ENCODE assay signal across 7 mouse cellular contexts in genomic region chr1:127206881-127207555, GRCm38 (mm10). TPM values are rescaled to one million over a fixed set of nuclear protein-coding genes. Genes with fewer than 3 reads are reported as not detected.
DNase-seq lines count a peak whose midpoint lies in the region; ATAC-seq lines count a peak whose summit lies in the region.

No protein-coding gene starts in this region.

- peak; percentile 5 for DNase-seq in thymus, postnatal 0 days (ENCODE audit: low spot score)
- no peak for DNase-seq in thymus, postnatal 10 days (ENCODE audit: low spot score in 2 of 2)
- DNase-seq in liver, embryonic 13.5 days, result no peak
- no peak for DNase-seq in right cerebral cortex, postnatal 14 days
- no peak for DNase-seq in right cerebral cortex, postnatal 36 days (ENCODE audit: low spot score in 2 of 2)
- DNase-seq in kidney, adult 18-20 months, result no peak

- 48% methylated on average over 11 of the region's 11 CpGs for WGBS in forebrain, embryonic 15.5 days
- 44% methylated on average over 11 of the region's 11 CpGs for WGBS in liver, embryonic 13.5 days (ENCODE audit: insufficient replicate concordance)

- peak overlapping the region; percentile 97 for H3K27ac ChIP-seq in forebrain, embryonic 15.5 days (replicated peaks)
- no peak overlapping the region for H3K27ac ChIP-seq in liver, embryonic 13.5 days

- no peaks in the 10 kb centered on the region for H3K36me3 ChIP-seq in forebrain, embryonic 15.5 days
- H3K36me3 ChIP-seq in liver, embryonic 13.5 days, result no peaks in the 10 kb centered on the region

- peak overlapping the region; percentile 93 for H3K9ac ChIP-seq in forebrain, embryonic 15.5 days (replicated peaks)
- no peak overlapping the region for H3K9ac ChIP-seq in liver, embryonic 13.5 days

- ATAC-seq in forebrain, embryonic 15.5 days (replicated peaks), result no peak
- no peak for ATAC-seq in liver, embryonic 13.5 days (ENCODE audit: low read depth)

- peaks cover 22% of the 10 kb centered on the region for H3K4me1 ChIP-seq in forebrain, embryonic 15.5 days
- peaks cover 28% of the 10 kb centered on the region for H3K4me1 ChIP-seq in liver, embryonic 13.5 days (replicated peaks)

- H3K27me3 ChIP-seq in forebrain, embryonic 15.5 days, result no peaks in the 10 kb centered on the region
- 0 out of 2 replicates have a peak, but pooled peaks cover 5% of the 10 kb centered on the region for H3K27me3 ChIP-seq in liver, embryonic 13.5 days

- H3K4me3 ChIP-seq in forebrain, embryonic 15.5 days, result peak overlapping the region; percentile 93
- peak overlapping the region; percentile 75 for H3K4me3 ChIP-seq in liver, embryonic 13.5 days (replicated peaks)

- H3K9me3 ChIP-seq in forebrain, embryonic 15.5 days, result no peaks in the 10 kb centered on the region
- no peaks in the 10 kb centered on the region for H3K9me3 ChIP-seq in liver, embryonic 13.5 days (replicated peaks)

- H3K4me2 ChIP-seq in forebrain, embryonic 15.5 days (replicated peaks), result peak overlapping the region; percentile 63
- peak overlapping the region; percentile 97 for H3K4me2 ChIP-seq in liver, embryonic 13.5 days

RNA-seq across cellular contexts. Expression of gene Mgat5, which starts 2.2 kb away (rescaled TPM):
- polyA plus RNA-seq in thymus, postnatal 0 days (2015; fragmentation: Nextera tagmentation; extraction: Ambion mirVana), result 6.5 and 9.9 TPM in 2 replicates
- polyA plus RNA-seq in forebrain, embryonic 15.5 days (2015; fragmentation: Nextera tagmentation; extraction: Ambion mirVana), result 12.3 and 12.6 TPM in 2 replicates
- 0.62 and 0.86 TPM in 2 replicates for polyA plus RNA-seq in liver, embryonic 13.5 days (2015; fragmentation: Nextera tagmentation; extraction: Ambion mirVana)
